Comparison of ENCODE assay signal across 8 mouse cellular contexts in the genomic region with DNA sequence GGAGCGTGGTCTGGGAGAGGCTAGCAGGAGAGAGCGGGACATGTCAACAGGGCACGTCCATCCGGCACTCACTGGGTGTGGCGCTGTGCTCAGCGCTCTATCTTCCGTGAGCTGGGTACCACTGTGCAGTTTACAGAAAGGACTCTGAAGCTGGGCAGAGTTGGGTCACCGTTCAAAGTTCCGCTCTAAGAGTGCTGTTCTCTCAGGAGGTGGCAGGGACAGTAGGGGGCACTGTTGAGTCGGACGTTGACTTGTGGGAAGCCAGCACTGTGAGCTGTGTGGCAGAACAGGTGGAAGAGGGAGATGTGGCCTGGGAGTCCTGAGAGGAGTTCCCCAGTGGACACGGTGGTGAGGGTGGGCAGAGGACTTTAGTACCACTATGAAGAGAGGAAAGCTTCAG.
A peak's percentile ranks its signal among the peaks of the same experiment; 100 is the strongest.
DNase-seq lines count a peak whose midpoint lies in the region; ATAC-seq and TF ChIP-seq lines count a peak whose summit lies in the region.

No protein-coding gene starts in this region.

- WGBS in cerebellum, adult 2 months: 33% methylated on average over 12 of the region's 12 CpGs
- WGBS in hindbrain, embryonic 16.5 days: 45% methylated on average over 12 of the region's 12 CpGs

- no peak overlapping the region for H3K27ac ChIP-seq in cerebellum, adult 2 months (ENCODE audit: insufficient read depth, low read length)
- no peak overlapping the region for H3K27ac ChIP-seq in hindbrain, embryonic 16.5 days (ENCODE audit: low read depth, low read length)

- H3K27me3 ChIP-seq in cerebellum, adult 2 months (ENCODE audit: control insufficient read depth, insufficient read depth, low read length): no peaks in the 10 kb centered on the region
- no peaks in the 10 kb centered on the region for H3K27me3 ChIP-seq in hindbrain, embryonic 16.5 days (replicated peaks; ENCODE audit: control insufficient read depth, insufficient read depth, low read length)

- no peaks in the 10 kb centered on the region for H3K9me3 ChIP-seq in hindbrain, embryonic 16.5 days (ENCODE audit: control insufficient read depth, low read length)

- peak; percentile 66 for ATAC-seq in hindbrain, embryonic 16.5 days
- ATAC-seq in megakaryocyte progenitor cell, adult 5-6 weeks (replicated peaks; ENCODE audit: poor library complexity): peak; percentile 88

- peaks cover 14% of the 10 kb centered on the region for H3K4me1 ChIP-seq in cerebellum, adult 2 months (ENCODE audit: control insufficient read depth, insufficient read depth, low read length)
- no peaks in the 10 kb centered on the region for H3K4me1 ChIP-seq in hindbrain, embryonic 16.5 days (ENCODE audit: control insufficient read depth, insufficient read depth, low read depth, low read length)

- H3K9ac ChIP-seq in hindbrain, embryonic 16.5 days (ENCODE audit: low read depth, low read length): no peak overlapping the region

- TF ChIP-seq CTCF in cerebellum, adult 2 months (IDR thresholded peaks at IDR 0.05; ENCODE audit: borderline replicate concordance, insufficient read depth, low read depth, low read length): peak; percentile 95

- H3K36me3 ChIP-seq in hindbrain, embryonic 16.5 days (ENCODE audit: control insufficient read depth, insufficient read depth, low read length): no peaks in the 10 kb centered on the region; the same call in 1 of the 2 replicates

- no peak overlapping the region for H3K4me3 ChIP-seq in cerebellum, adult 2 months (replicated peaks; ENCODE audit: insufficient read depth, low read depth, low read length)
- H3K4me3 ChIP-seq in hindbrain, embryonic 16.5 days (ENCODE audit: low read length): no peak overlapping the region

- no peak overlapping the region for H3K4me2 ChIP-seq in hindbrain, embryonic 16.5 days (ENCODE audit: low read length)

- TF ChIP-seq POLR2A in cerebellum, adult 2 months (IDR thresholded peaks at IDR 0.05; ENCODE audit: borderline replicate concordance, insufficient read depth, low read length): no peak

- peak; percentile 91 for DNase-seq in NIH3T3 (ENCODE audit: low read depth)
- peak; percentile 77 to 89 for DNase-seq in cerebellum, adult 2 months
- DNase-seq in frontal cortex, postnatal 14 days (ENCODE audit: low spot score in 2 of 2): peak; percentile 51 to 75
- DNase-seq in left cerebral cortex, adult 18-20 months (ENCODE audit: low spot score in 2 of 2): peak; percentile 87 to 94
- peak; percentile 90 for DNase-seq in right cerebral cortex, postnatal 14 days
- peak; percentile 88 for DNase-seq in urinary bladder, postnatal 25 days (ENCODE audit: low spot score)
